Mouse (Mus musculus) inflammation-experienced regulatory T-cells, adult 6 months (primary cell): ENCODE data around the gene Suz12. TPM values are rescaled to one million over a fixed set of nuclear protein-coding genes. Genes with fewer than 3 reads are reported as not detected.
A peak's percentile ranks its signal among the peaks of the same experiment; 100 is the strongest.
"Not testable (repeated sequence)": the region's sequence is repeated elsewhere in the genome, so short reads cannot be mapped to it uniquely, and the experiment has no call there.

Experiments
- ATAC-seq: one replicate; pipeline ENCODE4 v1.8.0; 2017
- polyA plus RNA-seq, 3 experiments: library from polyadenylated mRNA; unstranded; fragments of 100-300 nt; shearing (Covaris generic); gene quantifications; one replicate each; pipeline ENCODE4 v1.2.1; 2017

The Suz12 gene
- polyA plus RNA-seq, 3 experiments from 2014 or later, result 34.6 to 40.3 (median 37.6) TPM

GRCm38 (mm10) chr11:79992035-79992591 lies 793 bp upstream of the Suz12 start:
- ATAC-seq, result no peak

GRCm38 (mm10) chr11:79993356-79994270 lies 707 bp downstream of the Suz12 start:
- no peak for ATAC-seq

- no peak for ATAC-seq
Measured at GRCm38 (mm10) chr11:79994271-79994988, 1.5 kb downstream of the Suz12 start.

GRCm38 (mm10) chr11:80016533-80016932 lies 23.6 kb downstream of the Suz12 start:
- ATAC-seq, result not testable (repeated sequence)

- ATAC-seq, result no peak
Measured at GRCm38 (mm10) chr11:80019792-80020191, 26.9 kb downstream of the Suz12 start.

- ATAC-seq, result no peak
Measured at GRCm38 (mm10) chr11:80021306-80021705, 28.4 kb downstream of the Suz12 start.

- ATAC-seq, result no peak
Measured at GRCm38 (mm10) chr11:80037495-80037894, 44.6 kb downstream of the Suz12 start.

- ATAC-seq, result peak; percentile 67
Measured at GRCm38 (mm10) chr11:80042615-80043418, 49.9 kb downstream of the Suz12 start.

- ATAC-seq, result peak; percentile 84
Measured at GRCm38 (mm10) chr11:80043419-80043817, 50.5 kb downstream of the Suz12 start.

GRCm38 (mm10) chr11:80046856-80047255 lies 54.0 kb downstream of the Suz12 start:
- ATAC-seq, result no peak

- no peak for ATAC-seq
Measured at GRCm38 (mm10) chr11:80050088-80050487, 57.2 kb downstream of the Suz12 start.

GRCm38 (mm10) chr11:80052456-80052855 lies 59.5 kb downstream of the Suz12 start:
- no peak for ATAC-seq

GRCm38 (mm10) chr11:80053171-80053570 lies 60.3 kb downstream of the Suz12 start:
- no peak for ATAC-seq

- no peak for ATAC-seq
Measured at GRCm38 (mm10) chr11:80054659-80055058, 61.8 kb downstream of the Suz12 start.

GRCm38 (mm10) chr11:80056141-80056540 lies 63.2 kb downstream of the Suz12 start:
- no peak for ATAC-seq

GRCm38 (mm10) chr11:80062159-80062558 lies 69.3 kb downstream of the Suz12 start:
- no peak for ATAC-seq

- not testable (repeated sequence) for ATAC-seq
Measured at GRCm38 (mm10) chr11:80066373-80066772, 73.5 kb downstream of the Suz12 start.

GRCm38 (mm10) chr11:80067558-80067957 lies 74.7 kb downstream of the Suz12 start:
- ATAC-seq, result peak; percentile 76

GRCm38 (mm10) chr11:80069815-80070214 lies 76.9 kb downstream of the Suz12 start:
- no peak for ATAC-seq

- no peak for ATAC-seq
Measured at GRCm38 (mm10) chr11:80071039-80071438, 78.1 kb downstream of the Suz12 start.

- peak; percentile 22 for ATAC-seq
Measured at GRCm38 (mm10) chr11:80072365-80072764, 79.5 kb downstream of the Suz12 start.

- peak; percentile 39 for ATAC-seq
Measured at GRCm38 (mm10) chr11:80075608-80076277, 82.8 kb downstream of the Suz12 start.
